Mouse (Mus musculus): ENCODE data around the gene Zcchc9.
"Not testable (repeated sequence)": the region's sequence is repeated elsewhere in the genome, so short reads cannot be mapped to it uniquely, and the experiment has no call there.

Zcchc9 gene

GRCm38 (mm10) chr13:91807155-91807839 is at the start of gene Zcchc9:
Zcchc9 (minus strand) TSS chr13:91807705.
- DNase-seq (ENCODE audit: low spot score in 2 of 2): peak; percentile 65 to 87

GRCm38 (mm10) chr13:91854412-91854811 is 46.9 kb upstream of the Zcchc9 start:
- DNase-seq (ENCODE audit: low spot score in 2 of 2): no peak

GRCm38 (mm10) chr13:91827876-91828275 is 20.4 kb upstream of the Zcchc9 start:
- no peak for DNase-seq (ENCODE audit: low spot score in 2 of 2)

- DNase-seq (ENCODE audit: low spot score in 2 of 2): no peak
Measured at GRCm38 (mm10) chr13:91826066-91826465, 18.6 kb upstream of the Zcchc9 start.

- no peak for DNase-seq (ENCODE audit: low spot score in 2 of 2)
Measured at GRCm38 (mm10) chr13:91824845-91825550, 17.5 kb upstream of the Zcchc9 start.

- no peak for DNase-seq (ENCODE audit: low spot score in 2 of 2)
Measured at GRCm38 (mm10) chr13:91823735-91824134, 16.2 kb upstream of the Zcchc9 start.

GRCm38 (mm10) chr13:91814670-91815069 is 7.2 kb upstream of the Zcchc9 start:
- no peak for DNase-seq (ENCODE audit: low spot score in 2 of 2)

GRCm38 (mm10) chr13:91809476-91809875 is 2.0 kb upstream of the Zcchc9 start:
- no peak for DNase-seq (ENCODE audit: low spot score in 2 of 2)

GRCm38 (mm10) chr13:91807874-91808575 is 520 bp upstream of the Zcchc9 start:
- DNase-seq (ENCODE audit: low spot score in 2 of 2): peak in 1 of 2 experiments; percentile 7

GRCm38 (mm10) chr13:91801726-91802125 is 5.8 kb downstream of the Zcchc9 start:
- no peak for DNase-seq (ENCODE audit: low spot score in 2 of 2)

- DNase-seq (ENCODE audit: low spot score in 2 of 2): no peak
Measured at GRCm38 (mm10) chr13:91797442-91797841, 10.1 kb downstream of the Zcchc9 start.

GRCm38 (mm10) chr13:91796916-91797315 is 10.6 kb downstream of the Zcchc9 start:
- DNase-seq (ENCODE audit: low spot score in 2 of 2): no peak

GRCm38 (mm10) chr13:91796003-91796402 is 11.5 kb downstream of the Zcchc9 start:
- DNase-seq (ENCODE audit: low spot score in 2 of 2): no peak

- DNase-seq (ENCODE audit: low spot score in 2 of 2): no peak
Measured at GRCm38 (mm10) chr13:91795593-91795992, 11.9 kb downstream of the Zcchc9 start.

- DNase-seq (ENCODE audit: low spot score in 2 of 2): no peak
Measured at GRCm38 (mm10) chr13:91794926-91795436, 12.5 kb downstream of the Zcchc9 start.

- DNase-seq (ENCODE audit: low spot score in 2 of 2): no peak
Measured at GRCm38 (mm10) chr13:91792035-91792434, 15.5 kb downstream of the Zcchc9 start.

GRCm38 (mm10) chr13:91779892-91780291 is 27.6 kb downstream of the Zcchc9 start:
- DNase-seq (ENCODE audit: low spot score in 2 of 2): no peak

GRCm38 (mm10) chr13:91778092-91778491 is 29.4 kb downstream of the Zcchc9 start:
- DNase-seq (ENCODE audit: low spot score in 2 of 2): no peak

- no peak for DNase-seq (ENCODE audit: low spot score in 2 of 2)
Measured at GRCm38 (mm10) chr13:91768683-91769651, 38.5 kb downstream of the Zcchc9 start.

- no peak for DNase-seq (ENCODE audit: low spot score in 2 of 2)
Measured at GRCm38 (mm10) chr13:91765627-91766026, 41.9 kb downstream of the Zcchc9 start.

GRCm38 (mm10) chr13:91763654-91764053 is 43.9 kb downstream of the Zcchc9 start:
- not testable (repeated sequence) for DNase-seq (ENCODE audit: low spot score in 2 of 2)
